Mouse (Mus musculus): Measurements from ENCODE around the gene Ceacam18.

- TF ChIP-seq POLR2A (IDR thresholded peaks at IDR 0.05; ENCODE audit: control insufficient read depth, low read depth, low read length) (no peak), CTCF (IDR thresholded peaks at IDR 0.05; ENCODE audit: control insufficient read depth, insufficient read depth, insufficient replicate concordance, low read depth, low read length) (no peak)
These were observed 8.6 kb upstream of the Ceacam18 start for GRCm38 (mm10) chr7:43625794-43626422.
